Mouse (Mus musculus): ENCODE measurements around the gene Btbd9. TPM values are rescaled to one million over a fixed set of nuclear protein-coding genes. Genes with fewer than 3 reads are reported as not detected.

The Btbd9 gene
- polyA plus RNA-seq, 1 experiment from 2014 or later = 41.1 TPM

DNA sequence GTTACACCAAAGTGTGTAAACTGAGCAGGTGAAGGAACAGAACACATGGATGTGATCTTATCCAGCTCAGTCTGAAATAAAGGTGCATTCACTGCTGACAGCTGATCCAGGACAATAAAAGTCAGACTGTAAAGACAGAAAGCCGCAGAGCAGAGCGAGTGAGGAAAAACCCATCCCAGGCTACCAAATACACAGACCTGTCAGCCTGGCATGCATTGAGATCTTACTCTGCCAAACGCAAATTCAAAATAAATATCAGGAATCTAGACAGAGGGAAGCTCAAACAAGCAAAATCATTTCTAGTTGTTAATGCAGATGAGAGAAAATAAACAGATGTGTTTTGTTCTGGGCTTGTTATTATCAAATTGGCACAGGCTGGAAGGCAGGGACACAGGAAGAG, 187.9 kb downstream of the Btbd9 start:
- Histone ChIP-seq H3K27me3 (ENCODE audit: control insufficient read depth, insufficient read depth, low read length) (no peaks in the 10 kb centered on the region), H3K9ac (ENCODE audit: low read length) (no peak overlapping the region), H3K4me1 (ENCODE audit: control insufficient read depth, insufficient read depth, low read length) (no peaks in the 10 kb centered on the region), H3K4me3 (ENCODE audit: low read depth, low read length) (no peak overlapping the region), H3K9me3 (ENCODE audit: control insufficient read depth, low read length) (no peaks in the 10 kb centered on the region), H3K4me2 (ENCODE audit: low read depth, severe bottlenecking) (no peak overlapping the region), H3K36me3 (ENCODE audit: control insufficient read depth, insufficient read depth, low read length) (no peaks in the 10 kb centered on the region), H3K27ac (replicated peaks; ENCODE audit: low read depth, low read length) (no peak overlapping the region)
- DNase-seq (ENCODE audit: low spot score) (no peak), ATAC-seq (ENCODE audit: insufficient number of reproducible peaks, low FRiP score, low TSS enrichment, low read depth) (no peak)
- 83% methylated on average over 3 of the region's 3 CpGs for WGBS

DNA sequence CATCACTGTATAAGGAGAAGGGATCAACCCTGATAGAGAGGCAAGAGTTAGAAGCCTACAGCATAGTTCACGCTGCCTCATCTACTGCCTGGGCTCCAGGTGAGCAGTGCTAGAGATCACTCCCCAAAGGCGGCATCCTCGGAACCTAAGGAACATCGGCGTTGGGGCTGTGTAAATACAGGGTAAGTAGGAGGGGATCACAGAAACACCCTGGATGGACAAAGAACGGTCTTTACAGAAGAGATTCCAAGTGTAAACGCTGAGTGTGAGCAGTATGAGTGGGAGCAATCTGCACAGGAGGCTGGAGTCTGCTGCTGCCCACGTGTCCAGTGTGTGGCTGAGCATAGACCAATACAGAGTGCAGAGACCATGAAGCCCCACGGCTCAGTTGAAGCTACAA, 190.0 kb downstream of the Btbd9 start:
- Histone ChIP-seq H3K27ac (replicated peaks; ENCODE audit: low read depth, low read length) (no peak overlapping the region), H3K4me1 (ENCODE audit: control insufficient read depth, insufficient read depth, low read length) (no peaks in the 10 kb centered on the region), H3K4me3 (ENCODE audit: low read depth, low read length) (no peak overlapping the region), H3K36me3 (ENCODE audit: control insufficient read depth, insufficient read depth, low read length) (no peaks in the 10 kb centered on the region), H3K9ac (ENCODE audit: low read length) (no peak overlapping the region), H3K27me3 (ENCODE audit: control insufficient read depth, insufficient read depth, low read length) (no peaks in the 10 kb centered on the region), H3K4me2 (ENCODE audit: low read depth, severe bottlenecking) (no peak overlapping the region), H3K9me3 (ENCODE audit: control insufficient read depth, low read length) (no peaks in the 10 kb centered on the region)
- ATAC-seq (ENCODE audit: insufficient number of reproducible peaks, low FRiP score, low TSS enrichment, low read depth) (no peak), DNase-seq (ENCODE audit: low spot score) (no peak)
- WGBS = 93% methylated on average over 9 of the region's 9 CpGs

DNA sequence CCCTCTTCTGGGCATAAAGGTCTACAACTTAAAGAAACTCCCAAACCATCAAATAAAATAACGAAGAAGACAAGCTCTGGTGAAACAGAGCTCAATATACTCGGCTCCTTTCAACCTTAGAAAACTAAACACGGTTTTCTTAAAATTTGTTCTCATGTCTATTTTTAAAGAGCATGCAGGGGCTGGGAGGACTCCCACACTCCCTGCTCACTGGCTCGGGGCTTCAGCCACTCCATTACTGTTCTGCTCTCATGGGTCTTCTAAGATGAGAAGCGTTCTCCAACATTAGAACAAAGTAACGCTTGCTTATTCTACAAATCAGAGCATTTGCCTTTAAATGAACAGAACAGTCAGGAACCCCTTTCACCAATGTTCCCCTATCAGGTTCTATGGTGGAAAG, 192.6 kb downstream of the Btbd9 start:
- Histone ChIP-seq H3K4me2 (ENCODE audit: low read depth, severe bottlenecking) (no peak overlapping the region), H3K27ac (replicated peaks; ENCODE audit: low read depth, low read length) (no peak overlapping the region), H3K36me3 (ENCODE audit: control insufficient read depth, insufficient read depth, low read length) (no peaks in the 10 kb centered on the region), H3K4me3 (ENCODE audit: low read depth, low read length) (no peak overlapping the region), H3K9ac (ENCODE audit: low read length) (no peak overlapping the region), H3K9me3 (ENCODE audit: control insufficient read depth, low read length) (no peaks in the 10 kb centered on the region), H3K4me1 (ENCODE audit: control insufficient read depth, insufficient read depth, low read length) (no peaks in the 10 kb centered on the region), H3K27me3 (ENCODE audit: control insufficient read depth, insufficient read depth, low read length) (no peaks in the 10 kb centered on the region)
- 89% methylated on average over 6 of the region's 6 CpGs for WGBS
- no peak for DNase-seq (ENCODE audit: low spot score)
- no peak for ATAC-seq (ENCODE audit: insufficient number of reproducible peaks, low FRiP score, low TSS enrichment, low read depth)

DNA sequence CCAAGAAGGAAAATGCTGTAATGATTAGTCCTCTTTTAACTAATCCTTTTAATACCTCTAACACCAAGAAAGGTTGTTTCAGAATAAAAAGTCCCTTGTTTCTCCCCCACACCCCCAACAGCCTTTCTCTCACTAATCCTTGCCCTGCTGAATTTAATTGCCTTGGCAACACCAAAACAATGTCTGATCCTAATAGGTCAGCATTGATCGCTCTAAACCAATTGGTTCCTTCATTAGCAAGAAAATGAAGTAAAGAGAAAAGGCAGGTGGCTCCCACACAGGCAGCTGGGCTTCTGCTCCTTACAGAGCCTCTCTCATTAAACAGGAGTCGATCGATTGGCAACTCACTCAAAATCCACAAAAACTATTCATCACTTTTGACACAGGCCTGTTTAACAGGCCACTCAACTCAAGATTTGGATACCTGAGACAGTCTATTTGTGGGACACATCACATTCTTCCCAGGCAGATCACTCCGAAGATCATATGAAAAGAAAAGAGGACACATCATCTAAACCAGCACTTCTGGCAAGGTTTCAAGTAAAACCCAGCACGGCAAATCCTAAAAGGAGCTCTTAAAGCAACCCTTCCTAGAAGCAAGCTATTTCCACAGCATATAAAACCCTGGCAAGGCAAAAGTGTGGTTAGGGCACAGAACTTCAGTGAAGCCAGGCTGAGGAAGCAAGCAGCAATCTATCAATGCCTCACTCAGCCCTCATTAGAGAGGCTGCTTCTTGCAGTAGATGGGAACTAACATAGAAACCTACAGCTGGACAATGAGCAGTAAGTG, 197.9 kb downstream of the Btbd9 start:
- Histone ChIP-seq H3K36me3 (ENCODE audit: control insufficient read depth, insufficient read depth, low read length) (no peaks in the 10 kb centered on the region; the same call in 1 of the 2 replicates), H3K4me3 (ENCODE audit: low read depth, low read length) (no peak overlapping the region), H3K9ac (ENCODE audit: low read length) (no peak overlapping the region), H3K4me2 (ENCODE audit: low read depth, severe bottlenecking) (no peak overlapping the region), H3K9me3 (ENCODE audit: control insufficient read depth, low read length) (no peaks in the 10 kb centered on the region), H3K27ac (replicated peaks; ENCODE audit: low read depth, low read length) (no peak overlapping the region), H3K27me3 (ENCODE audit: control insufficient read depth, insufficient read depth, low read length) (no peaks in the 10 kb centered on the region), H3K4me1 (ENCODE audit: control insufficient read depth, insufficient read depth, low read length) (peaks cover 9% of the 10 kb centered on the region; the same call in 1 of the 2 replicates)
- DNase-seq (ENCODE audit: low spot score) (no peak), ATAC-seq (ENCODE audit: insufficient number of reproducible peaks, low FRiP score, low TSS enrichment, low read depth) (no peak)
- WGBS = 40% methylated on average over 5 of the region's 5 CpGs

DNA sequence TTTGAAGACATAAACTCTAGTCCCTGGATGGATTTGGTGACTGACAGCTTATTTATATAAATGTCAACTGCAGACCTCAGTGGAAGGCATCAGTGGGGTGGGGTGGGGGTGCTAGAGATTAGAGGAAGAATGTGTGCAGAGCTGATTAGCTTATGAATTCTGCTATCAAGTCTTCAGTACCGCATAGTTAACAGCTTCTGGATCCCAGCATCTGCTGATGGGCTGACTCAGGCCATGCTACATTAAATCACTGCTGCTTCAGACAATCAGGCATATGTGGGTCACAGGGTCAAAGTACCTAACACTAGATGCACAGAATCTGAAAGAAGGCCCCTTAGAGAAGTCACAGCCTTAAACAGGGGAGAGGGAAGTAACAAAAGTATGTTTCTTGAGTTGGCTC, 198.5 kb downstream of the Btbd9 start:
- no peaks in the 10 kb centered on the region for H3K27me3 ChIP-seq (ENCODE audit: control insufficient read depth, insufficient read depth, low read length)
- H3K4me1 ChIP-seq (ENCODE audit: control insufficient read depth, insufficient read depth, low read length) = peaks cover 9% of the 10 kb centered on the region; the same call in 1 of the 2 replicates
- H3K9ac ChIP-seq (ENCODE audit: low read length) = no peak overlapping the region
- ATAC-seq (ENCODE audit: insufficient number of reproducible peaks, low FRiP score, low TSS enrichment, low read depth) (no peak), DNase-seq (ENCODE audit: low spot score) (no peak)
- no peaks in the 10 kb centered on the region; the same call in 1 of the 2 replicates for H3K36me3 ChIP-seq (ENCODE audit: control insufficient read depth, insufficient read depth, low read length)
- no peak overlapping the region for H3K4me2 ChIP-seq (ENCODE audit: low read depth, severe bottlenecking)
- WGBS = 28% methylated on average over 1 of the region's 1 CpGs
- H3K4me3 ChIP-seq (ENCODE audit: low read depth, low read length) = no peak overlapping the region
- no peaks in the 10 kb centered on the region for H3K9me3 ChIP-seq (ENCODE audit: control insufficient read depth, low read length)
- no peak overlapping the region for H3K27ac ChIP-seq (replicated peaks; ENCODE audit: low read depth, low read length)

DNA sequence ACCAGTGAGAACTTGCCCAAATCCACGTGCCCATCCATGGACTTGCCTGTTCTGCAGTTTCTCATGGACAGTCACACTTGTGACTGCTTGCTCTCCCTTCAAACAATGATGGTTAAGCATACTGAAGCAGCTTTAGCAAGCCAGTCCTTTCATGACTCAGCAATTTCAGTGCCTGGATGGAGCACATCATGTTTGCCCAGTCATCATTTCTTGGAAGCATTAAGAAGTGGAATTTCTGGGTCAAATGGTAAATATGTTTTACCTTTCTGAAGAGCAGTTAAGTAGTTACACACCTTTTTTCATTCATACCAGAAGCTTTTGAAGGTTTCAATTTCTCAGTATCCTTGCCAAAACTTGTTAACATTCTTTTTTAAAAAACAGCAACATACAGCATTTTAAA, 201.2 kb downstream of the Btbd9 start:
- Histone ChIP-seq H3K4me3 (ENCODE audit: low read depth, low read length) (no peak overlapping the region), H3K9ac (ENCODE audit: low read length) (no peak overlapping the region), H3K4me1 (ENCODE audit: control insufficient read depth, insufficient read depth, low read length) (peaks cover 9% of the 10 kb centered on the region; the same call in 1 of the 2 replicates), H3K9me3 (ENCODE audit: control insufficient read depth, low read length) (no peaks in the 10 kb centered on the region), H3K36me3 (ENCODE audit: control insufficient read depth, insufficient read depth, low read length) (no peaks in the 10 kb centered on the region; the same call in 1 of the 2 replicates), H3K27ac (replicated peaks; ENCODE audit: low read depth, low read length) (no peak overlapping the region), H3K4me2 (ENCODE audit: low read depth, severe bottlenecking) (no peak overlapping the region), H3K27me3 (ENCODE audit: control insufficient read depth, insufficient read depth, low read length) (no peaks in the 10 kb centered on the region)
- ATAC-seq (ENCODE audit: insufficient number of reproducible peaks, low FRiP score, low TSS enrichment, low read depth) (no peak), DNase-seq (ENCODE audit: low spot score) (no peak)
- 94% methylated on average over 1 of the region's 1 CpGs for WGBS

DNA sequence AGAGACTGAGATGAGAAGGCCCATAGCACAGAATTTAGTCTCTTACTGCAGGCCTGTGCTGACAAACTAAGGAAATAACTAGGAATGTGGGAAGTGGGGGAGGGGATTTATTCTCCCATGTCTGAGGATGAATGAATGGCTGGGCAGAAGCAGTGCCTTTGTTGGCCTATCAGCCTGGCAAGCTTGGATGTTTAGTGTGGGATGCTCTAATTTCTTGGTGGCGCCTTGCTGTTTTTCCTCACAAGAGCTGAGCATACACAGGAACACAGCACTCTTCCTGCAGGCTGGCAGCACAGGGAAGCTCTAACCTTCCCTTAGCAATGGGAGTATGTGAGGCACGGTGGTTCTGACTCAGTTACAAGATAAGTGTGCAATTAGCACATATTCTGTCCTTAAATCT, 207.7 kb downstream of the Btbd9 start:
- DNase-seq (ENCODE audit: low spot score) (no peak), ATAC-seq (ENCODE audit: insufficient number of reproducible peaks, low FRiP score, low TSS enrichment, low read depth) (no peak)
- no peaks in the 10 kb centered on the region for H3K9me3 ChIP-seq (ENCODE audit: control insufficient read depth, low read length)
- H3K9ac ChIP-seq (ENCODE audit: low read length) = no peak overlapping the region
- H3K4me2 ChIP-seq (ENCODE audit: low read depth, severe bottlenecking) = no peak overlapping the region
- H3K27me3 ChIP-seq (ENCODE audit: control insufficient read depth, insufficient read depth, low read length) = no peaks in the 10 kb centered on the region
- no peaks in the 10 kb centered on the region for H3K36me3 ChIP-seq (ENCODE audit: control insufficient read depth, insufficient read depth, low read length)
- WGBS = 61% methylated on average over 2 of the region's 2 CpGs
- 0 out of 2 replicates have a peak, but pooled peaks cover 4% of the 10 kb centered on the region for H3K4me1 ChIP-seq (ENCODE audit: control insufficient read depth, insufficient read depth, low read length)
- H3K27ac ChIP-seq (replicated peaks; ENCODE audit: low read depth, low read length) = no peak overlapping the region
- H3K4me3 ChIP-seq (ENCODE audit: low read depth, low read length) = no peak overlapping the region

DNA sequence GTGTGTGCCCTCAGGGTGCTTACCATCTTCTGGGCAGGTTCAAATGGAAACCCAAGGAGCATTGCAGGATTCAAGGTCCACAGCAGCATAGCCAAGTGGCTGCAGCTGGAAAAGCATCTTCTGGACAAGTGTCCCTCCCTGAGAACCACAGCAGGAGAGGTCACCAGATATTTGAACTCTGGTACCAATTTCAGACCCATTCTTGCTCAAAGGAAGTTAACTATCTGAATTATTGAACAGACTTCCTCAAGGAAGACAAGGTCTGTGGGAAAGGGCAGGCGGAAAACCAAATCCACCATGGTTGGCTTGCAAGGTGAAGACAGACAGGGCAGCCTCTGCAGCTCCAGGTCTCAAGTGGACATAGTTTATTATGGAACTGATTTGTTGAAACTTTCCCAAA, 211.6 kb downstream of the Btbd9 start:
- H3K36me3 ChIP-seq (ENCODE audit: control insufficient read depth, insufficient read depth, low read length) = no peaks in the 10 kb centered on the region
- ATAC-seq (ENCODE audit: insufficient number of reproducible peaks, low FRiP score, low TSS enrichment, low read depth) (no peak), DNase-seq (ENCODE audit: low spot score) (no peak)
- H3K9ac ChIP-seq (ENCODE audit: low read length) = no peak overlapping the region
- no peak overlapping the region for H3K4me3 ChIP-seq (ENCODE audit: low read depth, low read length)
- no peak overlapping the region for H3K4me2 ChIP-seq (ENCODE audit: low read depth, severe bottlenecking)
- 68% methylated on average over 1 of the region's 1 CpGs for WGBS
- H3K27ac ChIP-seq (replicated peaks; ENCODE audit: low read depth, low read length) = no peak overlapping the region
- H3K27me3 ChIP-seq (ENCODE audit: control insufficient read depth, insufficient read depth, low read length) = no peaks in the 10 kb centered on the region
- H3K4me1 ChIP-seq (ENCODE audit: control insufficient read depth, insufficient read depth, low read length) = peaks cover 12% of the 10 kb centered on the region; the same call in 1 of the 2 replicates
- H3K9me3 ChIP-seq (ENCODE audit: control insufficient read depth, low read length) = no peaks in the 10 kb centered on the region

DNA sequence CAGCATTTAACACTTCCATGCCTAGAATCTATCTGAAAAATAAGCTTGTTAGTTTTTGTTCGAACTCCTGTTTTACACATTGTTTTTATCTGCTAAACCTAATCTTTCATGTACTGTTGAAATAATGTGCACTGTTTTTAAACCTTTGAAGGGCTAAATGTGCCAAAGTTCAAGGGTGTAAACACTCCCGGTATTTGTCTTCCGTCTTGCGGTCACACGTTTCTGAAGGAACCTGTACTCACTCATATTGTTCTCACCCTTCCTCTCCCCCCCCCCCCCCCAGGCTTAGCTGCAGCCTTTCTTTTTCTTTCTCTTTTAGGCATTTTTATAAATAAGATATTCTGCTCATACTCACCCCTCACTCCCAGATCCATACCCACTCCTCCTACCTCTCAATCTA, 212.9 kb downstream of the Btbd9 start:
- H3K4me1 ChIP-seq (ENCODE audit: control insufficient read depth, insufficient read depth, low read length) = peaks cover 20% of the 10 kb centered on the region
- no peak overlapping the region for H3K9ac ChIP-seq (ENCODE audit: low read length)
- H3K36me3 ChIP-seq (ENCODE audit: control insufficient read depth, insufficient read depth, low read length) = no peaks in the 10 kb centered on the region
- no peak for DNase-seq (ENCODE audit: low spot score)
- H3K4me3 ChIP-seq (ENCODE audit: low read depth, low read length) = no peak overlapping the region
- H3K27me3 ChIP-seq (ENCODE audit: control insufficient read depth, insufficient read depth, low read length) = no peaks in the 10 kb centered on the region
- no peak for ATAC-seq (ENCODE audit: insufficient number of reproducible peaks, low FRiP score, low TSS enrichment, low read depth)
- H3K9me3 ChIP-seq (ENCODE audit: control insufficient read depth, low read length) = no peaks in the 10 kb centered on the region
- 73% methylated on average over 5 of the region's 5 CpGs for WGBS
- H3K27ac ChIP-seq (replicated peaks; ENCODE audit: low read depth, low read length) = no peak overlapping the region
- no peak overlapping the region for H3K4me2 ChIP-seq (ENCODE audit: low read depth, severe bottlenecking)
